Mouse (Mus musculus) cerebellum, adult 9-10 months (tissue): ENCODE measurements around the gene St6galnac6.

Experiments used
- DNase-seq: peaks from one replicate; pipeline ENCODE4 v3.0.0; 2022

St6galnac6 gene

DNA sequence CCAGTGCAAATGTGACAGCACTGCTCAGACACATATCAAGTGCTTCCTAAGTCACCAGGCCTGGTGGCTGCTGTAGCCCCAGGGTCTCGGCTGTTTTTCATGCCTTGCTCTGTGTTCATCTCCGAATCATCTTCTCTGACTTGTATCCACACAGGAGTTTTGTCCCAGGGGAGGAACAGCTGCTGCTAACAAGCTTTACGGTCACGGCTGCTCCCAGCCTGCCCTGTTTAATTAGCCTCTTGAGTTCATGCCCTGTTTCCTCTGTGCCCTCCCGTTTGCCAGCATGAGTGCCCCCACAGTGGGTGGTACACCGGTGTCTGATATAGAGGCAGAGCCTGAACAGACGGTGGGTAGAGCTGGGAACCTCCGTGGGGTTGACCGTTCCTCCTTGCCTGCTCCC lies 18.5 kb downstream of the St6galnac6 start:
- DNase-seq, result no peak

DNA sequence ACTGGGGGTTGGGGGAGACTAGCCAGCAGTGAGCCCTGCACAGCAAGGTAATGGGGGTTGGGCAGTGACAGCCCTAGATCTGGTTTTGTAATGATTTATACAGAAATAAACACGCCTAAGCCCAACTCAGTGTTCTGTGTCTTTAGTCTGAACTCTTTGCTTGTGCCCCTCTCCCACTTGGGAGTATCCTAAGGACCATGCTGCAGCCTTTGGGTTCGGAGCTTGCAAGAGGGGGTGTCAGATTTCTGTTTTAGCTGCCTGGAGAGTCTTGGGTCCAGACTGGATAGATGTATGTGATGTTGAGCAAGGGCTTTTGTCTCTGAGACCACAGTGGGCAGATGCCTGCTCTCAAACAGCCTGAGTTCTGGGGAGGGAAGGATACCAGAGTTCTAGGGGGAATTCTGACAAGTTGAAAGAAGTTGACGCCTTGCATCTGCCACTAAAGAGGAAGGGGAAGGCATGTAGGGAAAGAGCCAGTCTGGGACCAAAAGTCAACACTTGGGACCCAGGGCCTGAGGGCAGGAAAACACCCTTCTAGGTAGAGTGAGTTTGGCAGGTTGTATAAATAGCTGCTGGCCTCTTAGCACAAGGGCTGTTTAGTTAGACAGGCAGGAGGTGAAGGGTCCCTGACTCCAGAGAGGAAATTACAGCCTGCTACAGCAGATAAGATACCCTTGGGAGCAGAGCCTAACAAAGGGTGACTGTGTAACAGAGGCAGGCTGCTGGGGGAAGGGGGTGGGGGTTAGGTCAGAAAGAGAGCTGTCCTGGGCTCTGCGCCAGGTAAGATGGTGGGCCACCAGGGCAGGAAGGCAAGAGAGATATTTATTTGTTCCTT lies 21.4 kb downstream of the St6galnac6 start:
- no peak for DNase-seq

DNA sequence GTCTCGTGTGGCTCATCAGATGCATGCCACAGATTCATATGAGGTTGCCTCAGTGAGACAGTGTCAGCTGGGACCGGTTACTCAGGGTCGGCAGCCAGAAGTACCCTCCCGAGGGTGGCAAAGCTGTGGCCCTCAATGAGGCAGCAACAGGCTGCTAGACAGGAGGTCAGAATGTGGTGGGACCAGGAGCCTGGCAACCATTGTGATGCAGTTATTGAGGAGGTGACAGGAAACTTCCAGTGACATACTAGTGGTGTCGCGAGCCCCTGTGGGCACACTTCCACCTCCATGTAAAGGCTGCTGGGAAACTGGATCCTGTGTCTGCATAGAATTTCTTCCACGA lies 22.0 kb downstream of the St6galnac6 start, which contains the start of gene Ak1:
TSS of gene Ak1 (plus strand) at position 242 of the 343 bp plus-strand sequence.
- DNase-seq, result no peak

DNA sequence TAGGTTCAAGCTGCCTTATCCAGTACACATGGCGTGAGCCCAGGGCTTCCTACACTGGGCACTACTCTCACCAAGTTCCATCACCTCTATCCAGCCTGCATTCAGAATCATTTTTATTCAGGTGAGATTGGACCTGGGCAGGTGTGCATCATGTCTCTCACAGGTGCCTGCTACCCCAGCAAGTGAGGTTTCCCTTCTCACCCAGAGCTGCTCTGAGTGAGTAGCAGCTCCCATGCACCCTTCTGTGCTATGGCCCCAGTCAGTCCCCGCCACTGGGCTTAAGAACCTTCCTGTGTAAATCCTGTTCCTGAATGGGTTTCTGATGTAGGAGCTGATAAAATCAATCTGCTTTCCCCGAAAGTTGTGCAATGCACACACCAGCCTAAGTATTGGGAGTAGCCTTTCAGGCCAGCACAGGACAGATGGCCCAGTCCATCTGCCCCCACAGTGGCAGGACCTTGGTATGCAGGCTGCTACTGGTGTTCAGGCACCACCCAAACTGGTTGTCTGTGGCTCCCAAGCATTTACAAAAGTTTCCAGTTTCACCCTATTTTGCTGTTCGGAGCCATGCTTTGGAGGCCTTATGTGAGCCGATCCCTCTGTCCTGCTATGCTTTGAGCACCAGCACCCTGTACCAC lies 24.7 kb downstream of the St6galnac6 start:
- DNase-seq, result peak; percentile 45

DNA sequence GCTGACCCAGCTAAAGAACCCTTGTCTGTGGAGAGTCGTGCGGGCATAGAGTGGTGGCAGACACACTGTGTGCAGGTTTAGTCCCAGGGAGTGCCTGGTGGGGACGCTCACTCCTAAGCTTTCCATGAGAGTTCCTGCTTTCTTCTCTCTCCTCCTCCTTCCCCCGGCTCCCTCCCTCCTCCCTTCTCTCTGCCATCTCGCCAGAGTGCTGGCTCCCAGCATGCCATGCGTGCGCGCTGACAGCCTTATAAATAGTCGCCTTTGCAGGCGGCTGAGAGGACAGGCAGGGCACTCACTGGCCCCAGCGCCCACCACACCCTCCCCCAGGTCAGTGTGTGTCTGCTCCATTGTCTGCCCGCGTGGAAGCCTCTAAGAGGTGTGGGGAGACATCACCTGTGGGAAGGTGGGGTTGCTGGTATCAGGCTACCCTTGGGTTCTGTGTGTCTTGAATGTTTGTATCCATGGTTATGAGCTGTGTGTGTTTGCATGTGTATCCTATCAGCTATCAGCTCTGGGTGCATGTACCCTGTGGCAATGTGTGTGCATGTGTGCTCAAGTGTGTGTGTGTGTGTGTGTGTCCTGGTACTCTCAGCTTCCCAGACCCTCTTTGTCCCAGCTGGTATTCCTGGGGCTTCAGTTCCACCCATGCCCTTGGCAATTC lies 25.8 kb downstream of the St6galnac6 start:
- peak; percentile 91 for DNase-seq

DNA sequence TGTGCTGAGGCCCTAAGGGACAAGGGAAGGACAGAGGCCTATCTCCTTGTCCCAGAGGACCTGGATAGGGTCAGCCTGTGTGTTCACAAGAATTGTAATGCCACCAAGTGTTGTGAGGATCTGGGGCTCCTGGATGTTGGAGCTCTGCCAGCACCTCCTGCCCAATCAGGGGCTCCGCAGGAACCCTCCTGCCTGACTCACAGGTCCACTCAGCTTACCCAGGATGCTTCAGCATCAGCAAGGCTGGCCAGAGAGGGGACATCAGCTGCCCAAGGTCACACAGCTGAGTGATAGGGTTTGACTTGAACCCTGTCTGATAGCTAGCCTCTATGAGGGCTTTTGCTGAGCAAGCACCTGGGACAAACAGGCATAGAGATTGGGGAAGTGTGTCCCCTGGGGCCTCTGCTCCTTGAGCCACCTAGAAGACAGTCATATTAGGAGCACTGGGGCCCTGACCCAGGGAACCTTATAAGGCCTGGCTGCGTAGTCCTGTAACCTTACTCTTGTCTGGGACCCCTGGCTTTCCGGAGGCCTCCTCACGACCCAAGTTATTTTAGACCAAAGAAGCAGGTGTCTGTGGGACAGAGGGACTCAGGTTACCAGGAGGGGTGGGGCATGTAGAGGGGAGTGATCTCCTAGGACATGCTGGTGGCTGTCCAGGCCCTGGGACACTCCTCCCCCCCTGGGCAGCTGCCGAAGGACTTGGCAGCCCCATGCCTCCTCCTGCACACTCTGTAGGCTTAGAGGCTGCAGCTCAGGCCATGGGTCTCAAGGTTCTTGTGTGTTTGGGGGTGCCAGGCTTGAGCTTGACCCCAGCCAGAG lies 26.6 kb downstream of the St6galnac6 start:
- DNase-seq, result peak; percentile 86

DNA sequence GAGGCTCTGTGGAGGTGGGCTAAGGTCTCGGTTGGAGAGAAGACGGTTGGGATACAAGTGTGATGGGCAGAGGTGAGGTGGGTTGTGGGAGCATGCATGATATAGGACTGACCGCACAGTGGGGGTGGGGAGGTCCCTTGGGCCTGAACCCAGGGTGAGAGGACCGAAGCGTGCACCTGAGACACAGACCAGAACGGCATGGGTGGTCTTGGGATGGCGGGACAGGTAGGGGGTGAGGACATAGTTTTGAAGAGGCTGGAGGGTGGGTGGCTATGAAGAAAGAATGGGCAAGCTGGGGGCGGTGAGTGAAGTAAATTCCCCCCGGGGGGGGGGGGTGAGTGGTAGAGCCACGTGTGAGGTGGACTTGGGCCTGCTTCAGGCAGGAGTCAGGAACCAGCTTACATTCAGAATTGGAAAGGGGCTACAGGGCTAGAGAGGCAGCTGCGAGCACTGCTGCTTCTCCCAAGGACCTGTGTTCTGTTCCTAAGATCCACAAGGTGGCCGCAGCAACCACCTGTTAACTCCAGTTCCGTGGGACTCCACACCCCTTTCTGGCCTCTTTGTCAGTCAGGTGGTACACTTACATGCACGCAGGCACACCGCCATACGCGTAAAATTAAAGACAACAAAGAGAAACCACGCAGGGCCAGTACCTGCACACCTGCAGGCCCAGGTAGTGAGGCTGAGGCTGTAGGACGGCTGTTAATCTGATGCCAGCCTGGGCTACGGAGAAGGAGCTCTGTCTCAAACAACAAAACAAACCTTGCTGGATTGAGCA lies 27.9 kb downstream of the St6galnac6 start:
- peak; percentile 65 for DNase-seq

DNA sequence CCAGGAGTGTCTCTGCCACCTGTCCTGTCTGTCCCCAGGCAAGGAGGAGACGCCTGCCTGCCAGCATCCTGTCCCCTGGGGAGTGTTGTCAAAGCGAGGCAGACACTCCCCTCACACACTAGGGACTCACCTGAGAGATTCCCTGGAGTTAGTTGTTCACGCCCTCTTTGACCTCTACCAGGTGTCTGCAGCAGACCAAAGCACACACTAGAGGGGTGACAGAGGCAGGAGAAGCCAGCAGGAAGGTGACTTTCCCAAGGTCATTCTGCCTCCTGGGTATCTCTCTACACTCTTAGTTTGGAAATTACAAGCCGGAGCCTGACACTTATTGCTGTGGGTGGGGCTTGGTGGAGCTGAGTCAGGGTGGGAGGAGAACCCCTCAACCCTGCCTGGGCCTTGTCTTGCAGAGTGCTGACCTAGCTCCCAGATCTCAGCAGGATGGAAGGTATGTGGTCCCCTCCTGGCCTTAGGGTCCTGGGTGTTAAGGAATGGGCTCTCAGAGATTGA lies 28.6 kb downstream of the St6galnac6 start:
- peak; percentile 54 for DNase-seq

DNA sequence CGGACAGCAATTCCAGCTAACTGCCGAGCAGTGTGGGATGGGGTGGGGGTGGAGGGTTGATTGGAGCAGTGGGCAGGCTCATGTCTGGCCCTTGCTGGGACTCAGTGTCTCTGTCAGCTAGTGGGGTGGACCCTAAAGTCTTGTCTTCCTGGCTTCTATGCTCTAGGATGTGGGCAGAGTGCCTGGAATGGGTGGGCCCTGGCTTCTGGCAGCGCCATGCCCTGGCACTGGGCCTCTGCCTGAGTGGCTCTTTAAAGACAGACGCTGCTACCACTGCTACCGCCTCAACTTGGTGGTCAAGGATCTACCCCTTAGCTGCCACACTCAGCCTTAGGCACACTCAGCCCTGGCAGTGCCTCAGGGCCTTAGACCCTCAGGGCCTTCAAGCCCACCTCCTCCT lies 29.2 kb downstream of the St6galnac6 start:
- peak; percentile 76 for DNase-seq

DNA sequence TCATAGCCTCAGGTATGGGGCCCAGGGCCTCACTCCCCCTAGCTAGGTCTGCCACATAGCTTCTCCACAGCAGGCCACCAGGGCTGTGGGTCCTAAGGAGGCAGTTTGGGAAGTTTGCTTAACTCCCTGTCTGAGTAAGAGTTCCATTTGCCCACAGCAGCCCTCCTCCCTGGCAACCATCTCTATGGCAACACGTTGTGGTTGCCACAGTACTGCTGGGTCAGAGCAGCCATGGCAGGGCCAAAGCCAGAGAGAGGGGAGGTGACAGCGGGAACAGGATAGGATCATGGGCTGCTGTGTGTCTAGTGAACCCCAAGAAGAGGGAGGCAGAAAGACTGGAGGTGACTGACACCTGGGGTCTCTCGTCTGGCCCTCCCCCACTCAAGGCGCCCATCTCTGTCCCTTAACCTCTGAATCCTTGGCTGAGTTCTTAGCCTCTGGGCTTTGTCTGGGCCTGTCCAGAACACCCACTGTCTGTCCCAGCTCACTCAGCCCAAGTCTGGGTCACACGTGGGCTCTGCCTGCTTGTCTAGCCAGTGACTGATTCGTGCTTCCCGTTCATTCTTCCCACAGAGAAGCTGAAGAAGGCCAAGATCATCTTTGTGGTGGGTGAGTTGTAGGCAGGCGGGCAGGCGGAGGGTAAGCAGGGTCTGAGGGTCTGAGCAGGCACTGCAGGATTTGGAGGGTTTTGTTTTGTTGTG lies 29.9 kb downstream of the St6galnac6 start:
- peak; percentile 49 for DNase-seq

DNA sequence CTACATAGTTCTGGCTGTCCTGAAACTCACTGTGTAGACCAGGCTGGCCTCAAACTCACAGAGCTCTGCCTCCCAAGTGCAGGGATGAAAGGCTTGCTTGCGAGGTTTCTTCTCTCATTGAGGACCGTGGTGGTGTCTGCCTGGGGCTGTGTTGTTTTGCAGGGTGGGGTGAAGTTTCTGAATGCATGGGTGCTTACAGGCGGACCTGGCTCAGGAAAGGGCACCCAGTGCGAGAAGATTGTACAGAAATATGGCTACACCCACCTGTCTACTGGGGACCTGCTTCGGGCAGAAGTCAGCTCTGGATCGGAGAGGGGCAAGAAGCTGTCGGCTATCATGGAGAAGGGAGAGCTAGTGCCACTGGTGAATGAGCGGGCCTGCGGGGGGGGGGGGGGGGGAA lies 30.5 kb downstream of the St6galnac6 start:
- peak; percentile 24 for DNase-seq

DNA sequence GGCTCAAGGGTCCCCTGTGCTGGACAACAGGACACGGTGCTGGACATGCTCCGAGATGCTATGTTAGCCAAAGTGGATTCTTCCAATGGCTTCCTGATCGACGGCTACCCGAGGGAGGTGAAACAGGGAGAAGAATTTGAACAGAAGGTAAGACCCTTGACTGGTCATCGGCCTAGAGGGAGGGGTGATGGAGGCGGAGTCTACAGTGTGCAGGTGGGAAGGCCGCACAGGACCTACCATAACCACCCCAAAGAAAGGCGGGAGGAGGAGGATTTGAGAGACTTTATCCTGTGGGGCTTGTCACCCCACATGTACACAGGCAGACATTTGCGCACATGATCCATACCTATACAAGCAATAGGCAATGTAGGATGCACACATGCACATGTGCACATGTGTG lies 31.5 kb downstream of the St6galnac6 start:
- DNase-seq, result no peak

DNA sequence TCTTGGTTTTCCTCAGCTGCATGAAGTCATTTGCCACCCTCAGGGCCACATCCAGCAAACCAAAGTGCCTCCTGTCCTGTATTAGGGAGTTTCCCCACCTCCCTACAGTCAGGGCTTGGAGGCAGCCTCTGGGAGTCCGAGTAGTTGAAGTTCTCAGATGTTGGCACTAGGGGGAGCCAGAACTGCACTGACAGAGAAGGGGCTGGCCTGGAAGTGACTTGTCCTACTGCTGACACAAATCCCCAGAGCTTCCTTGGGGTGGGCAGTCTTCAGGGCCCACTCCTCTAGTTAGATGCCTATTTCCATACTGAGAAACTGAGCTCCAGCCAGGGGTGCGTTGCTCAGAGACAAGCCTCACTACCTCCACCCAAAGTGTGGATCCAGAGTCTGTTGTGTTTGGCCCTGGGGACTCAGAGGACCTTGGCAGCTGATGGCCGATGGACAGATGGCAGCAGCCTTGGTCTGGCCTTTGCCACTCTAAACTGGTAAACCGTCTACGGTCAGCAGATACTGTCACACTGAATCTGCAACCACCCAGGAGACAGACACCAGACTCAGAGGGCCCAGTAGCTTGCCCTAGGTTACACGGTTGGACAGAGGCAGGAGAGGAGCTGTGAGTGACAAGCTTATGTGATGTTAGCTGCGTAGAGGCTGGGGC lies 32.4 kb downstream of the St6galnac6 start:
- DNase-seq, result peak; percentile 88

DNA sequence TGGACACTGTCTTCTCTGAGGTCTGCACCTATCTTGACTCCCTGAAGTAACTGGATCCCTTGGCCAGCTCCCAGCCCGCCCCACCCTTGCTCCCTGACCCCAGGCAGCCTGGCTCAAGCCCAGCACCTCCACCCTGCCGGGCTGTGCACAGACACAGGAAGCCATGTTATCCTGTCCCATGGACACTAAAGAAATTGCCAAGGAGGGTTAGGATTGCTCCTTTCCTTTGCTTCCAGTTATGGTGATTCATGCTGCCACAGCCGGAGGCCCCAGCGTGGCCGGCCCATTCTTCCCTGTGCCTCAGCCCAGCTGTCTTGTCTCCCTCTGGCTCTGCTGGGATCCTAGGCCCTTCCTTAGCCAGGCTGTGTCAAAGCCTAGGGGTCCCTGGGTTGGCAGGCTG lies 34.2 kb downstream of the St6galnac6 start:
- DNase-seq, result no peak

DNA sequence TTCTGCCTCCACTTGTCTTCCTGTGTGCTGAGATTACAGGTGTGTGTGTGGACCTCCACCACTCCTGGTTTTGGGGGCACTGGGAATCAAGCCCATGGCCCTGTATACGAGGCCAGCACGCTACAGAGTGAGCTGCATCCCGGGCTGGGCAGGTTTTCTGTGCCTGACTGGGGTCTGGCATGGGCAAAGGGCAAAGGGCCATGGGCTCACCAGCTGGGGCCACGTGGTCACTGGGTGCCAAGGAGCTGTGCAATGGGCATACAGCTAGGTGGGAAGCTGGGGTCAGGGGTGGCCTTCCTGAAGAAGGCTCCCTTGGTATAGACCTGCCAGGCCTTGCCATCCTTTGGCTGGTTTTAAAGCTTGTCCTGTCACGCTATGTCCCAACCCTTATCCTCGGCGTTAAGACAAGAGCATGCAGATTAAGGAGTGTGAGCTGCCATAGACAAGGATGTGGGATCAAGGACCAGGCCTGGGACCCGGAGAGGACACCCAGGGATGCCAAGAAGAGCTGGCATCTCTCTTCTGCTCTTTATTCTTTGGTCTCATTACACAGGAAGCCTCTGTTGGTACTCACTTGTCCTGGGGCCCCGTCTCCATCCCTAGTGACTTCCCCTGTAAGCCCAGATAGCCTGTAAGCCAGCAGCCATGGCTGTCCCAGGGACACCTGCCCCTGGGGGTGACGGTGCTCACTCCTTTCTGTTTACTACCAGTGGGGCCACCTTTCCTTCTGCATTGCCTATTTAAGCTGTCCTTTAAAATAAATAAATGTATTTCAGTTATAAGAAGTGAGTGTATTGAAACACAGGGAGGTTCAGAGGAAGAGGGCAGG lies 35.0 kb downstream of the St6galnac6 start:
- no peak for DNase-seq

DNA sequence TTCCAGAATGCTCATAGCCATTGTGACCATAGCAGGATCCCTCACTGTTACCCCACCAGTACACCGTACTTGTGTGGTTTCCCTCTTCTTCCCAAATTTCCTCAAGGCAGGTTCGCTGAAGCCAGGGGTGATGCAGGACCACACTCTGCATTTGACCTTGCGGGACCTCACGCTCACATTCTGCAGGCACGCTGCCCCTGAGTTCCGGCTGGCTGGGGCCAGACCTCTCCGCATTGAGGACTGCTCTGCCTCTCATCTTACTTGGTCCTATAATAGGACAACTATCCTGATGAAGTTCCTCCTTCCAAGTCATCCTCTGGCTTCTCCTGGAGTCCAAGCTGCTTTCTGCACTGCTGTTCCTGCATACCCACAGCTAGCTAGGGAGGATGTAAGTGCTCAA lies 37.1 kb downstream of the St6galnac6 start:
- no peak for DNase-seq

DNA sequence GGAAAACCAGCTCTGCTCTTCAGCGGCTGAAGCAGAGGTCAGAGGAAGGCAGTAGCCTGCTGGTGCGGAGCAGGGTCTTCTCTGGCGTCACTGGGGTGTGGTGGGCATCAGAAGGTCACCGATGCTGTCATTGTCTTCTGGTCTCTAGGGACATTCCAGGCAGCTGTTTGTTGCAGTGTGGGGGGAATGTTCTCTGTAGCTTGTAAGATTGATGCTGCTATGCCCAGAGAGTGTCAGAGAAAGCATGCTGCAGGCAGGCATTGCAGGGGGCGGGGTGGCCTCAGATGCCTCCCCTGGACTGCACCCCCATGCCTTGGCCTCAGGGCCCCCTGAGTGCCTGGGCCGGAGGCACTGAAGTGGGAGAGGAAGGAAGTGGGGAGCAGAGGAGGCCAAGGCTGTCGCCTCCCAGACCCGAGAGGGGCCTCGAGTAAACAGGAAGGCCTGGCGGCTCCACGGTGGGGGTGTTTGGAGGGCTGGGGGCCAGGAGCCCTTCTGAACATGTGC lies 38.3 kb downstream of the St6galnac6 start:
- DNase-seq, result no peak

DNA sequence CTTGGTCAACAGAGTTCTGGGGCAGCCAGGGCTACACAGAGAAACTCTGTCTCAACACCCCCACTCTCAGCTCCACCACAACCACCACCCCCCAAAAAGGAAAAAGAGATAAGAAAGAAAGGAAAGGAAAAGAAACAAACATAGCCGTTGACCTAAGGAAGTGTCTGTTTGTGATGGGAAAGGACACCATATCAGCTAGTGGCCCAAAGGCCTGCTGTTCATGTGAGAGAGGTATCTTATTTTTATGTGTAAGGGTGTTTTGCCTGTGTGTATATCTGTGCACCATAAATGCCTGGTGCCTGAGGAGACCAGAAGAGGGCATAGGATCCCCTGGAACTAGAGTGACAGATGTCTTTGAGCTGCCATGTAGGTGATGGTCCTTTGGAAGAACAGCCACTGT lies 40.1 kb downstream of the St6galnac6 start:
- DNase-seq, result no peak

DNA sequence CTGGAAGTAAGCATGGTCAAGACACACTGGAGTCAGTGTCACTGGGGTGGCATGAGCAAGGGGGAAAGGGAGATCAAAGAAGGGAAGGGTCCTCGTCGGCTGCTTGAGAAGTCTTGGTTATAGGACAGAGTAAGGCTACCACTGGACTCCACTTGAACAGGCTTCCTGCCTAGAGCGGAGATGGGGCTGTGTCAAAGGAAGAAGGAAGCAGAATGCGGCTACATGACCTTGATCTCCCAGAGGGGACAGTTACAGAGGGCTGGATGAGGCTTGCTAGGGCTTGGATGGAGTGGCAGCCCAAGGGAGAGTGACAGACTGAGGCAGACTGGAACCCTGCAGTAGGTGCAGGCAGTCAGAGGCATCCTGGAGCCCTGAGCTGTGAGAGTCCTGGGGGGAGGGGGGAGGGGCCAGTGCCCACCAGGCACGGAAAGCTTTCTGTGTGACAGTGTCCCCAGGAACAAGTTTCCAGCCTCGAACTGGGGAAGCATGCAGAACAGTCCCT lies 41.1 kb downstream of the St6galnac6 start:
- DNase-seq, result no peak
